Mouse (Mus musculus) liver, adult (tissue): ENCODE measurements around the gene Sfxn2.

Source experiments
- GATA4 ChIP-seq: IDR thresholded peaks from 2 replicates; pipeline ENCODE4 v1.6.1; 2014; ENCODE audit warnings: mild to moderate bottlenecking, low read length; ENCODE audit not compliant: insufficient replicate concordance

The Sfxn2 gene

GRCm38 (mm10) chr19:46606718-46607117 lies 33.6 kb downstream of the Sfxn2 start:
- no peak for TF ChIP-seq GATA4

- TF ChIP-seq GATA4, result no peak
Observed at GRCm38 (mm10) chr19:46607424-46607823, 34.3 kb downstream of the Sfxn2 start.

- no peak for TF ChIP-seq GATA4
Observed at GRCm38 (mm10) chr19:46608158-46608557, 35.0 kb downstream of the Sfxn2 start.

- TF ChIP-seq GATA4, result no peak
Observed at GRCm38 (mm10) chr19:46616378-46616777, 43.2 kb downstream of the Sfxn2 start.

- no peak for TF ChIP-seq GATA4
Observed at GRCm38 (mm10) chr19:46617361-46617760, 44.2 kb downstream of the Sfxn2 start.

- TF ChIP-seq GATA4, result no peak
Observed at GRCm38 (mm10) chr19:46618322-46618721, 45.2 kb downstream of the Sfxn2 start.

GRCm38 (mm10) chr19:46619001-46619400 lies 45.8 kb downstream of the Sfxn2 start:
- TF ChIP-seq GATA4, result peak; percentile 68; the same call in 1 of the 2 replicates

GRCm38 (mm10) chr19:46619518-46619917 lies 46.4 kb downstream of the Sfxn2 start:
- no peak for TF ChIP-seq GATA4

GRCm38 (mm10) chr19:46620016-46620808 lies 47.0 kb downstream of the Sfxn2 start:
- no peak for TF ChIP-seq GATA4

GRCm38 (mm10) chr19:46621236-46622183 lies 48.3 kb downstream of the Sfxn2 start:
- TF ChIP-seq GATA4, result no peak

- no peak for TF ChIP-seq GATA4
Observed at GRCm38 (mm10) chr19:46622659-46623193, 49.6 kb downstream of the Sfxn2 start.

GRCm38 (mm10) chr19:46623194-46623667 lies 50.1 kb downstream of the Sfxn2 start:
- no peak for TF ChIP-seq GATA4

- TF ChIP-seq GATA4, result no peak
Observed at GRCm38 (mm10) chr19:46623790-46624772, 50.9 kb downstream of the Sfxn2 start.

GRCm38 (mm10) chr19:46625015-46625414 lies 51.9 kb downstream of the Sfxn2 start:
- TF ChIP-seq GATA4, result no peak
